Mouse (Mus musculus): ENCODE results near the gene Rassf5. TPM values are rescaled to one million over a fixed set of nuclear protein-coding genes. Genes with fewer than 3 reads are reported as not detected.

Rassf5 gene
- polyA plus RNA-seq, 1 experiment from 2014 or later, result 1.4 TPM

- Histone ChIP-seq H3K36me3 (0 out of 2 replicates have a peak, but pooled peaks cover 7% of the 10 kb centered on the region), H3K9me3 (no peaks in the 10 kb centered on the region), H3K27me3 (no peaks in the 10 kb centered on the region), H3K9ac (replicated peaks) (no peak overlapping the region), H3K4me1 (no peaks in the 10 kb centered on the region), H3K27ac (replicated peaks) (no peak overlapping the region), H3K4me2 (replicated peaks) (no peak overlapping the region), H3K4me3 (no peak overlapping the region)
- WGBS, result 88% methylated on average over 8 of the region's 8 CpGs
- ATAC-seq (ENCODE audit: low FRiP score, low read depth), result no peak
These were observed 60.0 kb downstream of the Rassf5 start for GRCm38 (mm10) chr1:131184956-131185660.

GRCm38 (mm10) chr1:131184253-131184955 is 60.7 kb downstream of the Rassf5 start:
- H3K4me2 ChIP-seq (replicated peaks), result no peak overlapping the region
- H3K36me3 ChIP-seq, result peaks cover 14% of the 10 kb centered on the region
- no peaks in the 10 kb centered on the region for H3K4me1 ChIP-seq
- H3K9me3 ChIP-seq, result no peaks in the 10 kb centered on the region
- no peak for ATAC-seq (ENCODE audit: low FRiP score, low read depth)
- whole genome bisulfite sequencing, result 90% methylated on average over 9 of the region's 9 CpGs
- no peak overlapping the region for H3K27ac ChIP-seq (replicated peaks)
- no peaks in the 10 kb centered on the region for H3K27me3 ChIP-seq
- no peak overlapping the region for H3K4me3 ChIP-seq
- no peak overlapping the region for H3K9ac ChIP-seq (replicated peaks)

- no peak for ATAC-seq (ENCODE audit: low FRiP score, low read depth)
- H3K9ac ChIP-seq (replicated peaks), result no peak overlapping the region
- H3K4me3 ChIP-seq, result no peak overlapping the region
- no peak overlapping the region for H3K27ac ChIP-seq (replicated peaks)
- H3K36me3 ChIP-seq, result peaks cover 19% of the 10 kb centered on the region
- H3K4me1 ChIP-seq, result no peaks in the 10 kb centered on the region
- H3K9me3 ChIP-seq, result no peaks in the 10 kb centered on the region
- no peaks in the 10 kb centered on the region for H3K27me3 ChIP-seq
- 88% methylated on average over 7 of the region's 7 CpGs for WGBS
- H3K4me2 ChIP-seq (replicated peaks), result no peak overlapping the region
These were observed 61.9 kb downstream of the Rassf5 start for GRCm38 (mm10) chr1:131183201-131183600.

- H3K36me3 ChIP-seq, result peaks cover 29% of the 10 kb centered on the region
- no peaks in the 10 kb centered on the region for H3K4me1 ChIP-seq
- 69% methylated on average over 9 of the region's 9 CpGs for WGBS
- no peak overlapping the region for H3K4me3 ChIP-seq
- no peak overlapping the region for H3K27ac ChIP-seq (replicated peaks)
- H3K4me2 ChIP-seq (replicated peaks), result no peak overlapping the region
- peak; percentile 64; the same call in 1 of the 2 replicates for ATAC-seq (ENCODE audit: low FRiP score, low read depth)
- H3K9ac ChIP-seq (replicated peaks), result no peak overlapping the region
- no peaks in the 10 kb centered on the region for H3K27me3 ChIP-seq
- H3K9me3 ChIP-seq, result no peaks in the 10 kb centered on the region
These were observed 63.2 kb downstream of the Rassf5 start for GRCm38 (mm10) chr1:131181642-131182527.

GRCm38 (mm10) chr1:131180386-131180785 is 64.7 kb downstream of the Rassf5 start:
- H3K4me3 ChIP-seq, result no peak overlapping the region
- no peaks in the 10 kb centered on the region for H3K27me3 ChIP-seq
- H3K9me3 ChIP-seq, result no peaks in the 10 kb centered on the region
- no peak overlapping the region for H3K9ac ChIP-seq (replicated peaks)
- H3K4me1 ChIP-seq, result no peaks in the 10 kb centered on the region
- ATAC-seq (ENCODE audit: low FRiP score, low read depth), result no peak
- H3K36me3 ChIP-seq, result peaks cover 44% of the 10 kb centered on the region
- H3K27ac ChIP-seq (replicated peaks), result no peak overlapping the region
- no peak overlapping the region for H3K4me2 ChIP-seq (replicated peaks)
- 96% methylated on average over 7 of the region's 7 CpGs for WGBS

- Histone ChIP-seq H3K4me1 (no peaks in the 10 kb centered on the region), H3K27ac (replicated peaks) (no peak overlapping the region), H3K4me3 (no peak overlapping the region), H3K4me2 (replicated peaks) (no peak overlapping the region), H3K36me3 (peaks cover 66% of the 10 kb centered on the region), H3K9ac (replicated peaks) (no peak overlapping the region), H3K27me3 (no peaks in the 10 kb centered on the region), H3K9me3 (no peaks in the 10 kb centered on the region)
- WGBS, result 93% methylated on average over 5 of the region's 5 CpGs
- ATAC-seq (ENCODE audit: low FRiP score, low read depth), result no peak
These were observed 67.0 kb downstream of the Rassf5 start for GRCm38 (mm10) chr1:131178083-131178482.

- Histone ChIP-seq H3K27me3 (no peaks in the 10 kb centered on the region), H3K4me1 (no peaks in the 10 kb centered on the region), H3K4me3 (no peak overlapping the region), H3K9me3 (no peaks in the 10 kb centered on the region), H3K27ac (replicated peaks) (no peak overlapping the region), H3K9ac (replicated peaks) (no peak overlapping the region), H3K4me2 (replicated peaks) (no peak overlapping the region), H3K36me3 (peaks cover 75% of the 10 kb centered on the region)
- no peak for ATAC-seq (ENCODE audit: low FRiP score, low read depth)
- WGBS, result 89% methylated on average over 4 of the region's 4 CpGs
These were observed 67.8 kb downstream of the Rassf5 start for GRCm38 (mm10) chr1:131177249-131177648.

- WGBS, result 94% methylated on average over 8 of the region's 8 CpGs
These were observed 69.2 kb downstream of the Rassf5 start for GRCm38 (mm10) chr1:131175819-131176218.

GRCm38 (mm10) chr1:131175189-131175588 is 69.9 kb downstream of the Rassf5 start:
- no peak overlapping the region for H3K4me2 ChIP-seq (replicated peaks)
- H3K4me1 ChIP-seq, result no peaks in the 10 kb centered on the region
- H3K27ac ChIP-seq (replicated peaks), result no peak overlapping the region
- no peak for ATAC-seq (ENCODE audit: low FRiP score, low read depth)
- no peak overlapping the region for H3K9ac ChIP-seq (replicated peaks)
- H3K4me3 ChIP-seq, result no peak overlapping the region
- H3K27me3 ChIP-seq, result no peaks in the 10 kb centered on the region
- H3K36me3 ChIP-seq, result peaks cover 90% of the 10 kb centered on the region
- WGBS, result 96% methylated on average over 1 of the region's 1 CpGs
- no peaks in the 10 kb centered on the region for H3K9me3 ChIP-seq

More at GRCm38 (mm10) chr1:131175819-131176218, 69.2 kb downstream of the Rassf5 start:
- ATAC-seq (ENCODE audit: low FRiP score, low read depth), result no peak
- Histone ChIP-seq H3K36me3 (peaks cover 88% of the 10 kb centered on the region), H3K9me3 (no peaks in the 10 kb centered on the region), H3K4me1 (no peaks in the 10 kb centered on the region), H3K27ac (replicated peaks) (no peak overlapping the region), H3K4me2 (replicated peaks) (no peak overlapping the region), H3K4me3 (no peak overlapping the region), H3K27me3 (no peaks in the 10 kb centered on the region), H3K9ac (replicated peaks) (no peak overlapping the region)

GRCm38 (mm10) chr1:131174299-131174861 is 70.7 kb downstream of the Rassf5 start:
- H3K27me3 ChIP-seq, result no peaks in the 10 kb centered on the region
- WGBS, result 89% methylated on average over 12 of the region's 12 CpGs
- no peak overlapping the region for H3K4me2 ChIP-seq (replicated peaks)
- no peaks in the 10 kb centered on the region for H3K9me3 ChIP-seq
- no peak for ATAC-seq (ENCODE audit: low FRiP score, low read depth)
- H3K36me3 ChIP-seq, result peaks cover 90% of the 10 kb centered on the region
- H3K27ac ChIP-seq (replicated peaks), result no peak overlapping the region
- H3K9ac ChIP-seq (replicated peaks), result no peak overlapping the region
- no peaks in the 10 kb centered on the region for H3K4me1 ChIP-seq
- H3K4me3 ChIP-seq, result no peak overlapping the region

- H3K36me3 ChIP-seq, result peaks cover 91% of the 10 kb centered on the region
- WGBS, result 92% methylated on average over 6 of the region's 6 CpGs
- no peaks in the 10 kb centered on the region for H3K9me3 ChIP-seq
- no peak overlapping the region for H3K4me2 ChIP-seq (replicated peaks)
- H3K4me1 ChIP-seq, result no peaks in the 10 kb centered on the region
- no peak overlapping the region for H3K4me3 ChIP-seq
- no peaks in the 10 kb centered on the region for H3K27me3 ChIP-seq
- no peak for ATAC-seq (ENCODE audit: low FRiP score, low read depth)
- H3K9ac ChIP-seq (replicated peaks), result no peak overlapping the region
- no peak overlapping the region for H3K27ac ChIP-seq (replicated peaks)
These were observed 71.2 kb downstream of the Rassf5 start for GRCm38 (mm10) chr1:131173809-131174208.
